Mouse (Mus musculus) megakaryocyte progenitor cell, adult 5-6 weeks (primary cell): ENCODE measurements at regions not wholly inside any gene's neighbourhood (a gene's known extent, or its start where the extent isn't known, plus 50 kb on each side); places are given as distances from the start of the nearest gene placed in this dataset.
A peak's percentile ranks its signal among the peaks of the same experiment; 100 is the strongest.

ENCODE experiments used
- ATAC-seq: replicated peaks from 2 replicates; pipeline ENCODE4 v1.8.0; 2016; ENCODE audit warnings: mild to moderate bottlenecking, moderate TSS enrichment, inconsistent platforms; ENCODE audit not compliant: poor library complexity

DNA sequence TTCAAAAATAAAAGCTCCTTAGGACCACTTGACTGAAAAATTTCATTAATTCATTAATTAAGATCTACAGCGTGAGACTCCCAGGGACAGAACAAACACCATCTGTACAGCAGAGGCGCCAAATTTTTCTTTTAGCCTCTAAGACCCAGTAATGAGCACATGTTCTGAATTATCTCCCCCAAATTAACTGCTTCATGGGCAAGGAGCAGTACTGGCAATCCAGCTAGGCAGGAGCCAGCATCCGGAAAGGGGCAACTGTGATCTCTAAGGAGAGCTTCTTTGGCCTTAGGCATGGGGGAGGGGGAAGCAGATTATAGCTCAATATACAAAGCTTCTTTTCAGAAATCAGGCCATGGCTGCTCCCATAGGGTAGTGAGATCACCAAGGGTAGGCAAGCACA lies 278.2 kb upstream of the Castor2 start:
- no peak for ATAC-seq

DNA sequence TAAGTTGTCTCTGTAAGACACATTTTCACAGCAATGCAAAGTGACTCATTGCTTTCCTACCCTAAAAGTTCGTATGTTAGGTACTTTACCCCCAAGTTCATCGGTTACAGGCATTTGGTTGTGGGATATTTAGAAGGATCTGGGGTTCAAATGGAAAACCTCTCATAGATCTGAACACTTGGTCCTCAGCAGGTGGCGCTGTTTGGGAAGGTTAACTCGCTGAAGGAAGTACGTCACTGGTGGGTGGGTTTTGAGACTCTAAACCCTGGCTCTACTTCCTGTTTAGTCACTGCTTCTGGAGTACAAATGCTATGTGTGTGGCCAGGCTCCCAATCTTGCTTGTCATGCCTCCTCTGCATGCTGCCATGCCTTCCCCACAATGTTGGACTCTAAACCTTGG lies 284.0 kb upstream of the Castor2 start:
- ATAC-seq, result no peak

DNA sequence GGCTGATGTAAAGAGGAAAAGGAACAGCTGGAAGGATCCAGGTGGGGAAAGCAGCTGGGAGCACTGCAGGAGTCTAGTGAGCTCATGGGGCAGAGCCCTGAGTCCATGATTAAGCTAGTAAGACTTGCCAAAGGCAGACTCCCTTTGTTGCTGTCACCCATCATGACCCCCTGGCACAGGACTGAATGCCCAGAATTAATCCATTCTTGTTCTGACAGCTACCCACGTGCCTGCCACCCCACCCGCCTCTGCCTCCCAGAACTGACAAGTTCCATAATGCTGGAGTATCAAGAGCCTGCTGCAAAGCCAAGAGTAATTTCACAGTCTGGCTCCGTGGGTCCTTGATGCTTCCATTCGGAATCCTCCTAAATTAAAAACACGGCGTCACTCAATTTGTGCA lies 285.1 kb upstream of the Castor2 start:
- no peak for ATAC-seq

DNA sequence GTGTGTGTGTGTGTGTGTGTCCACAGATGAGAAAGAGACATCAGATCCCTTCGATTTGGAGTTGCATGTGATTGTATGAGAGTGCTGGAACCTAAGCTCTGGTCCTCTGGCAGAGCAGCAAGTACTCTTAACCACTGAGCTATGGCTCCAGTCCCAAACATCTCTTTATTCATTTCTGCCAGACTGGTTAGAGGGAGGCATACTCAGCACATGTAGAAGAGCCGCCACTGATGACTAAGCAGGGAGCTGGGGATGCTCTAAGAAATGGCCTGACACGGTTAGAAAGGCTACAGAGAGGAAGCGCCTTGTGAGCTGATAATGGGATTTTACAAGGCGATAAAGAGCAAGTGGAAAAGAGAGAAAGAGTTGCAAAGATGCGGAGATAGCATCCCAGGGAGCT lies 287.3 kb upstream of the Castor2 start:
- no peak for ATAC-seq

DNA sequence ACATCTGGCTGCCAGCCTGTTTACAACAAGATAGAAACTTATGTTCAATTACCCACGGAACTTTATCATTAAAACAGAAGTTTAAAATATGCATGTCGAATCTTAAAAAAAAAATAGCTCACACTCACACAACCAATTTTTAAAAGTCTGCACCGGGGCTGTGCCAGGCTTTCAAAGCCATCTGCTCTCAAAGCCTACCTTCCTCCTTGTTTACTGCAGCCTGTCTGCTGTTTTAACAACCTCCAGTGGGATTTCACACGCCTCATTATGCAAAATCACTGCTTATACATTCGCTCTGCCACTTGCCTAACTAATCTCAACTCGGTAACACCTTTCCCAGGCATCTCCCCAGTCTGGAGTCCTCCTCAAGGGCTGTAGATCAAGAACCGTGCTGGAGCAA lies 292.6 kb upstream of the Castor2 start:
- no peak for ATAC-seq

DNA sequence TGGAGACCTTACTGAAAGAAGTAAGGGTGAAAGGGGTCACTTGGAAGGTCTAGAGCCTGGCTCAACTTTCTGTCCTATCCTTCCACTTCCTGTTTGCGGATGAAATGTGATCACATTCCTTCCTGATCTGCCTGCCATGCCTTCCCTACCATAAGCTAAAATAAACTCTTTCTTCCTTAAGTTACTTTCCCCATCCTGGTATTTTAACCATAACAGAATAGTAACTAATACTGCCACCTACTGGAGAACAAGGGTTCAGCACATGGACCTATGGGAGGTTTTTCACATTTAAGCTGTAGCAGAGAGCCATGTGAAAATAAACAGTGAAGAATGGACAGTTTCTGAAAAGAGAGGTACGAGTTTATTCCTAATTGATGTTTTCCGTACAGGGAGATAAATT lies 297.5 kb upstream of the Castor2 start:
- ATAC-seq, result peak; percentile 71; the same call in 1 of the 2 replicates

DNA sequence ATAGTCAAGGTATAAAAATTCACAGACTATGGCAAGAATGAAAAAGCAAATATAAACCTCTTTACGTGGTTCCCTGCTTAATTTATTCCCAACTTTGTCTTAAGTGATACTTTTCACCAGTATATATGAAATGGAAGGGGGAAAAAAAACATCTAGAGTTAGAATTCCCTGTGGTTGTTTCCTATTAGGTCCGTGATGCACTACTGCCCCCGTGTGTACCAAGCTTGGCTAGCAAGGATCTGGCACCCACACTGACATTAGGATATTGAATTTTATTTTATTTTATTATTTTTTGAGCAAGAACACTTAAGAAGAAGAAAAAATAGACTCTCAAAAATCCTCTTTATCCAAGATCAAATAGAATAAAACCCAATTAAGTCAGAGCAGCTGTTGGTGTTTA lies 303.9 kb upstream of the Castor2 start:
- no peak for ATAC-seq

DNA sequence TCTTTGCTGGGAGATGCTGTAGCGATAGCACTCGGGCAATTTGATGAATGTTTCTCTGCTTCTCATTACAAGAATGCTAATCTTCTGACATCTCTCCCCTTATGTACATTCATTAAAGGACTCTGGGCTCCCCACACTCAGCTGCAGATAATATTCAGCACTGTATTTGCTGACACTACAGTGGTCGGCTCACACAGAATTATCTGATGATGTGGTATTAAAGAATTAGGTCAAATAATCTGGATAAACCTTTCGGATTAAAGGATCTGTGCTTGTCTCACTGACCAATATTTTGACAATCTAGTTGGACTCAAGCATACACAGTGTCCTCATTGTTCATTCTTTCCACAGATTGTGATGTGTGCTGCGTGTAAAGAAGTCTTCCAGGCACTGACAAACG lies 308.8 kb upstream of the Castor2 start:
- ATAC-seq, result no peak

DNA sequence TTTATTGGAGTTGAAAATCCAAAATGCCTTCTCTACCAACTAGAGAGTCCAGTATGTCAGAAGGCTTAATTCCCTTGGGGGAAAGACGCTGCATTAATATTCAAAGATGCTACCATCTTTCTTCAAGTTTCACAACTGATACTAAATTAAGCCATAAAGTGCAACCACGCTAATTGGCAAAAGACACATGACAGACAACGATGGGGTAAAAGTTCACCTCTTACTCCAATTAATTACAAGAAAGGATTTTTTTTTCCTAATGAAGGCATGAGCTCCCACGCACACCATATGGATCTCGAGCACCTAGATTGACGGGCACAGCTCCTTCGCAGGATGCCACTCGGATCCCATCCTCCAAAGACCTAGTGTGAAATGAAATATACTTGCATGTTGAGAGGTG lies 311.5 kb upstream of the Castor2 start:
- ATAC-seq, result no peak

DNA sequence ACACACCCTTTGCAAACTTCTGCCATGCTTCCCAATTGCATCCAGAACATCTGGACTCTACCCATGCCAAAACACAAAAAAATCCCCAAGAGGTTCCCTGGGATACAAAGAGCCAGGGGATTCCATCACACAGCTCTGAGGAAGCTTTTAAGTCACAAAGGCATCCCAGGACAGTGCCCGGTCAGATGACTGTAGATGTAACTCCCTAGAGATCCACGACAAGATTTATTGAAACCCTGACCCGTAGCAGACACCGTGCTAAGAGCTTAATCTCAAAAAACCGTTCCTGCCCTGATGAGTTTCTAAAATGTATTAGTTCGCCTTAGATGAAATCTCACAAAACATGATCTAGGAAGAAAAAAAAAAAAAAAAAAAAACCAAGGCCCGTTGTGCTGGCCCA lies 312.0 kb upstream of the Castor2 start:
- no peak for ATAC-seq

GRCm38 (mm10) chr5:133776591-133776990 lies 322.9 kb upstream of the Castor2 start:
- no peak for ATAC-seq

- no peak for ATAC-seq
Observed at GRCm38 (mm10) chr5:133774116-133774515, 325.4 kb upstream of the Castor2 start.

DNA sequence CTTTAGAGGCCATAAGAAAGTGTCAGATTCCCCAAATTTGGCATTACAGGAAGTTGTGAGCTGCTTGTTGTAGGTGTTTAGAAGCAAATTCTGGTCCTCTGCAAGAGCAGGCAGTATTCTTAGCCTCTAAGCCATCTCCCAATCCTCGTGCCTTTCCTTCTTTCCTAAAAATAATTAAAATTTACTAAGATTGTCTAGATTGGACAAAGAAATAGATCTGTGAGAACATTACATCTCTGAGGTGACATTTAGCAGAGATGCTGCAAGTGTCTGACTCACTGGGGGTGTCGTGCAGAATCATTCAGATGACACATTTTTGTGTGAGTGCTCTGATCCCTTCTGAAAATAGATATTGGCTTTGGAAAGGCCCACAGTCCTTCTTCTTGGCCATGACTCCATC lies 330.7 kb upstream of the Castor2 start:
- ATAC-seq, result no peak

DNA sequence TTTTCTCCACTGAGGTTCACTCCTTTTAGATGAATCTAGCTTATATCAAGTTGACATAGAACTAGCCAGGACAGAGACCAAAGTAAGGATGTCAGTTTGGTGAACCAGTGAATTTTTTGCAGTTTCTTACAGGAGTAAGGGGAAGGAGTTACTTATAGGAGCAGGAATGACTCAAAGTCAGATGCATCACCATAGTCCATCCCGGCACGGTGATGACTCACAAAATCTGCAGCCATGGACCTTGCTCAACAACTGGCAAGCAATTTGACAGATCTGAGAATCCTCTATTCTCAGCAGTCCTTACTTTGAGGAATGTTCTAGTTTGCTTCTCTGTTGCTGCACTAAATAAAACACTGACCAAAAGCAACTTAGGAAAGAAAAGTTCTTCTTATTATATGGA lies 341.7 kb upstream of the Castor2 start:
- ATAC-seq, result no peak

DNA sequence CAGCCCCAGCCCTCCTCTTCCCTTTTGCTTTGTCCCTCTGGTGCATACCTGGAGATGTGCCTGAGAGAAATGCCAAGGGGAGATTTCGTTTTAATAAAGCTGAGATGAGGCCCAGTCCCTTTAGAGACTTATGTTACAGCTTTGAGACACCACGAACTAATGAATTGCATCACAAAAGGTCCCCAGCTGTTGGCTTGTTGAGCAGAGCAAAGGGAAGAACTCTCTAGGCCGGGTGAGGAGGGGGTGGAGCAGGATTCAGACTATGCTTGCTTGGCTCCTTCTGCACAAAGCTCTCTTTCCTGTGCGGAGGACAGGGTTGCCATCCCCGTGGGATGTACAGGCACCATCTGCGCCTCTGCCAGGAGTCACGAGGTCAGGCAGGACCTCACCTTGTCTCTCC lies 345.3 kb upstream of the Castor2 start:
- no peak for ATAC-seq

DNA sequence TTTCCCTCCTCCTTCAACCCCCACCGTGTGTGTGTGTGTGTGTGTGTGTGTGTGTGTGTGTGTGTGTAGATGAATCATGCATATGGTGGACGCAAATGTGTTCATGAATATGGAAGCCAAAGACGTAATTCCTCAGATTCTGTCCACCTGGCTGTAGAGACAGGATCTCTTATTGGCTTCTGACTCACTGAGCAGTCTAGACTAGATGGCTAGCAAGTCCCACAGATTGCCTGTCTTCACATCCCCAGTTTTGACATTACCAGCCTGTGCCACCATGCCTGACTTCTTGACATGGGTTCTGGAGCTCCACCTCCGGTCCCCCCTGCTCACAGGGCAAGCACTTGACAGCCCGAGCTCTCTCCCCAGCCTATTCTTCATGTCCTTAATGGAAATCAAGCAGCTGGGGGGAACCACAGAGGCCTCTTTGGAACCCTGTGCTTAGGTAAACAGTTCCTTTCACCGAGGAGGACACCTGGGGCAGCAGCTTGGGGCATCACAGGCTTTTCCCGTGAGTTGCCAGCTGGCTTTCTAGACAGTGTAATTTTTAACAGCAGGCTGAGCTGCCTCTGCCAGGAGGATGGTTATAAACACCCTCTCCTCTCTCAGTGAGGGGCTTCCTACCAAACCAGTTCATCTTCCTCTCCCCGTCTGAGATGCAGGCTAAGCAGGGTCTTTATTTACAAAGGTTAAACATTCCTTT lies 345.9 kb upstream of the Castor2 start:
- no peak for ATAC-seq

GRCm38 (mm10) chr5:133746960-133747359 lies 352.6 kb upstream of the Castor2 start:
- ATAC-seq, result no peak

GRCm38 (mm10) chr5:133746411-133746810 lies 353.1 kb upstream of the Castor2 start:
- ATAC-seq, result no peak

- no peak for ATAC-seq
Observed at GRCm38 (mm10) chr5:133744136-133744535, 355.4 kb upstream of the Castor2 start.

DNA sequence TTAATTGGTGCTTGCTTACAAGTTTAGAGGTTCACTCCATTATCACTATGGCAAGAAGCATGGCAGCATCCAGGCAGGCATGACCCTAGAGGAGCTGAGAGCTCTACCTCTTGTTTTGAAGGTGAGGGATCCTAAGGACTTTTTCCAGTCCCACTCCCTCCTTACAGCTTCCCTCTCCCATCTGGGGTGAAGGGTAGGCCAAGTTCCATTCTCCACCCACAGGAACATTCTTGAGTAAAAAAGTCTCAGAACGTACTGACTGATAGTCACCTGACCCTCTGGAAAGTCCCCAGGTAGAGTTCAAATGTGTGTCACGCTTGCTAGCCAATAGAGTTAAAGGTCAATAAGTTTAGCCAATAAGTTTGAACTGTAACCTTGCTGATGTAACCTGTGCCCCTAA lies 355.9 kb upstream of the Castor2 start:
- ATAC-seq, result no peak

DNA sequence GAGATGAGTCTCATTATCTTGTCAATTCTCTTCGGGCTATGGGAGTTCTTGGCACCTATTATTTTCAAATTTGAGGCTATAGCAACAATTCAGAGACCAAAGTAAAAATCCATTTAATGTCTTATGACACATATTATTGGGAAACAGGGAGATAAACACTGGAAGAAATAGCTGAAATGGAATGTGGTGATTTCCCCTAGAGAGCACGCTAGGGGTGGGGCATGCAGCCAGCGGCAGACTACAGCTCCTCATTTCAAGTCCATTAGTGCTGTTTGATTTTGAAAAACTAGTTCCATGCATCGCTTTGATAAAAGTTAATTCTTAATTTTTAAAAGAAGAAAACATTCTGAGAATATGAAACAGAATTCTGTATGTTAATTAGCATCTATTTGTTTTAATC lies 367.6 kb upstream of the Castor2 start:
- ATAC-seq, result no peak

GRCm38 (mm10) chr5:133718187-133719078 lies 381.1 kb upstream of the Castor2 start:
- ATAC-seq, result no peak
